Mouse (Mus musculus): Measurements from ENCODE around the gene Cog2. TPM values are rescaled to one million over a fixed set of nuclear protein-coding genes. Genes with fewer than 3 reads are reported as not detected.
A peak's percentile ranks its signal among the peaks of the same experiment; 100 is the strongest.

Cog2 gene
- total RNA-seq, 1 experiment from 2014 or later = 20.6 TPM

DNA sequence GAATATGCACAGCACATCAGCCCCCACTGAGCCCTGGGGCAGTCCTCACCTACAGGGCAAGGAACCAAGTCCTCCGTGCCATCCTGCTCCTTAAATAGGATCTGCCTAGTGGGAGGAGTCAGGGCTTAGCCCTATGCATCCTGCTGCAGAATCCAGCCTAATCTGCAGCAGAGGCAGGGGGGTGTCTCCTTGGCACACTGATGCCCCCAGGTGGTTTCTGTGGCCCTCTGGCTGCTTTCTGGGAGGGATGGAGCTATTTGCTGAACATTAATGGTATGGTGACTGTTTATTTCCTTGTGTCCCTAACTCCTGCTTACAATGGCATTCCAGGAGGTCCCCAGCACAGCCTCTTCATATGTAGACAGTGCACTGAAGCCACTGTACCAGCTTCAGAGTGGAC, 27.6 kb downstream of the Cog2 start:
- ATAC-seq (replicated peaks in 1 of 2; ENCODE audit: insufficient read depth in 1 of 2, low FRiP score in 2 of 2, low TSS enrichment in 1 of 2, low read depth in 1 of 2, poor library complexity in 2 of 2, severe bottlenecking in 2 of 2) = no peak

DNA sequence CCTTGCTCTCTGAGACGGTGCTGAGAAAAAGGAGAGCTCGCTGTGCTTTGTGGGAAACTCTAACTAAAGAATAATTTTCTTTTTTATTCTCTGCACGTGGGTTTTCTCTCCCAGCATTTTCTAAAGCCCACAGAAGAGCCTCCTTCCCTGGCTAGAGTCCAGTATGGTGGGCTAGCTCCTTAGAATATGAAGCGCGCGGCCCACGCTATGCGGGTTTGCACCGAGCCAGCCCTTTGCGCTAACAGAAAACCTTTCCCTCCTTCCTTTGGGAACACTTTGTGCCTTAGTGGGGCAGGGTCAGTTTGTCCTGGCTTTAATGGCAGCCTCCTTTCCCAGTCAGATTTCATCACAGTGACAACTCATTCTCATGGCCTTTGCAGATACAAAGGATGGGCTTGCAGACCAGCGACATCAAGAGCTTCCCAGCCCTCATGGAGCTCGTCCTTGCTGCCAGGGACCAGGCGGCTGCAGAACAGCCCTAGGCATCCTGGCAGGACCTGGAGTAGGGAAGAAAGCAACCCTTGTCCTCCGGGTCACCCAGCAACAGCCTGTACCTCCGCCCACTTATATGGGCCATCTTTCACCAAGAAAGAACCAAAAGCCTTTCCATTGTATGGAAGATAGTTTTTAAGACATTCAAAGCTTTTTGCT, 30.6 kb downstream of the Cog2 start:
- no peak for ATAC-seq (replicated peaks in 1 of 2; ENCODE audit: insufficient read depth in 1 of 2, low FRiP score in 2 of 2, low TSS enrichment in 1 of 2, low read depth in 1 of 2, poor library complexity in 2 of 2, severe bottlenecking in 2 of 2)

DNA sequence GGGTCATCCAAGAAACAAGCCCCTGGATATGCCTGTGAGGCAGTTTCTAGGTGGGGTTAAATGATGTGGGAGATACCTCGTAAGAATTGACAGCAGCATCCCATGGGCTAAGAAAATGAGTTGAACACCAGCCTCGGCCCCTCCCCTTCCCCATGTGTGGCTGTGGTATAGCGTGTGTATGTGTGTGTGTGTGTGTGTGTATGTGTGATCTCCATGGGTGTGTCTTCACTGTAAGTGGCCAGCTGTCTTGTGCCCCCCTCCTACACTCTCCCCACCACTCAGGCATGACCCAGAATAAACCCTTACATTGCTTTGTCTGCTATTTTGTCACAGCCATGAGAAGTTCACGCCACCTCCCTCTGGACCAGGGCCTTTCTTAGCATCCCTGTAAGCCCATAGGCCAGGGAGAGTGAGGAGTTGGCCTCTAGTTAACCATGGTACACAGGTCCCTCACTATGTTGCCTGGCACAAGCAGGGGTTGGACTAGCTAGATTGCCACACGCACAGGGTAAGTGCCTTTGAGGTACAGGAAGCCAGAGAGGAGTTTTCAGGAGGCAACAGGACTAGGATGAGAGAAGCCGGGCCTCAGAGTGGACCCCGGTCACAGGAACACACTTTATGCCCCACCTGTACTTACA, 34.7 kb downstream of the Cog2 start:
- ATAC-seq (replicated peaks in 1 of 2; ENCODE audit: insufficient read depth in 1 of 2, low FRiP score in 2 of 2, low TSS enrichment in 1 of 2, low read depth in 1 of 2, poor library complexity in 2 of 2, severe bottlenecking in 2 of 2) = no peak

- no peak for ATAC-seq (replicated peaks in 1 of 2; ENCODE audit: insufficient read depth in 1 of 2, low FRiP score in 2 of 2, low TSS enrichment in 1 of 2, low read depth in 1 of 2, poor library complexity in 2 of 2, severe bottlenecking in 2 of 2)
Observed at GRCm38 (mm10) chr8:124556164-124556563, 35.6 kb downstream of the Cog2 start.

DNA sequence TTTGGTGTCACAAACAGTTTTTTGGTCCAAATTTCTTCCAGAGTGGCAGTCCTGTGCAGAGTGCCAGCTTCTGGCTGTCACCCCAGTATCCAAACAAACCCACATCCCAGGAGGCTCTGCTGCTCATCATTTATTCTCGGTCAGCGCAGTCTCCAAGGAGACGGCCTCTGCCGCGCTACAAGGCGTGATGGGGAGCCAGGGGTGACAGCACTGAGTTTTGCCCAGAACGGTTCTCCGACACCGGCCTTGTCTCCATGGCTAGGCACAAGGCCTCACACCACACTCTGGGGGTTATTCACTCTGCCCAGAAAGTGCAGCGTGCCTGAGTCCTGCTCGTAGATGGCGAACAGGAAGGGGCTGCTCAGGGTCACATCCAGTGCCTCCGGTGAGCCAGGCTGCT, 36.1 kb downstream of the Cog2 start:
- ATAC-seq (replicated peaks in 1 of 2; ENCODE audit: insufficient read depth in 1 of 2, low FRiP score in 2 of 2, low TSS enrichment in 1 of 2, low read depth in 1 of 2, poor library complexity in 2 of 2, severe bottlenecking in 2 of 2) = no peak

- ATAC-seq (replicated peaks in 1 of 2; ENCODE audit: insufficient read depth in 1 of 2, low FRiP score in 2 of 2, low TSS enrichment in 1 of 2, low read depth in 1 of 2, poor library complexity in 2 of 2, severe bottlenecking in 2 of 2) = no peak
Observed at GRCm38 (mm10) chr8:124557476-124557875, 36.9 kb downstream of the Cog2 start.

DNA sequence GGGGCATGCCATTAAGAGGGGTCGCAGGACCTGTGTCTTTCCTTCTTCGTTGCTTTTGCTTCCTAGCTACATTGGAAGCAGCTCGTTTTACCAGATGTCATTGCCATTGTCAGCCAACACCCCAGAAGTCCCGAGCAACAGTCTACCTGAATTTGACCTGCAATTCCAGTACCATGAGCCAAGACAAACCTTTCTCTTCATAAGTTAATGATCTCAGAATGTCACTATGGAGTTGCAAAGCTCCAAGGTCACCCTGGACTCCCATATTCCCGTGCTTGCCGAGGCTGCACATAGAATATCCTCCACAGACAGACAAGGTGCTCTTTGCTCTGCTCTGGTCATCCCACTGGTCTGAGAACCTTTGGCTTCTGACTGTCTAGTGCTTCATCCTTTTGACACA, 46.6 kb downstream of the Cog2 start:
- ATAC-seq (replicated peaks in 1 of 2; ENCODE audit: insufficient read depth in 1 of 2, low FRiP score in 2 of 2, low TSS enrichment in 1 of 2, low read depth in 1 of 2, poor library complexity in 2 of 2, severe bottlenecking in 2 of 2) = no peak

GRCm38 (mm10) chr8:124567584-124567983, 47.0 kb downstream of the Cog2 start:
- no peak for ATAC-seq (replicated peaks in 1 of 2; ENCODE audit: insufficient read depth in 1 of 2, low FRiP score in 2 of 2, low TSS enrichment in 1 of 2, low read depth in 1 of 2, poor library complexity in 2 of 2, severe bottlenecking in 2 of 2)

GRCm38 (mm10) chr8:124569100-124569499, 48.5 kb downstream of the Cog2 start:
- no peak for ATAC-seq (replicated peaks in 1 of 2; ENCODE audit: insufficient read depth in 1 of 2, low FRiP score in 2 of 2, low TSS enrichment in 1 of 2, low read depth in 1 of 2, poor library complexity in 2 of 2, severe bottlenecking in 2 of 2)

DNA sequence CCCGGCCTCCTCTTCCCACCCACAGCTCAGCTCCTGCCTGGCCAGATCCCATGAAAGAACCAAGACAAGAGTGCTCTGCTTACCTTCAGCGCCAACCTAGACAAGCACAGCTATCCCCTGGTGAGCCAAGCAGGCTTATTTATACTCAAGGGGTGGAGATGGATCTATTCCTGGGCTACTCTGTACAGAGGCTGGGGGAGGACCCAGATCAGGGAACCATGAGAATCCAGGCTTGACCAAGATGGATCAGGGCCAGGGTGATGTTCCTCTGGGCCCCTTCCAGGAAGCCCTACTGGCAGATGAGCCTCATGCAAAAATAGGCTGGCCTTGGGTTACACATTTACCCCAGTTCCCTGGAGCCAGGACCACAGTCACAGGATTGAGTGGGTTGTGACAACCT, 49.0 kb downstream of the Cog2 start, which contains the start of gene Agt:
Gene Agt (minus strand): TSS at position 114 of the 400 bp plus-strand sequence.
- no peak for ATAC-seq (replicated peaks in 1 of 2; ENCODE audit: insufficient read depth in 1 of 2, low FRiP score in 2 of 2, low TSS enrichment in 1 of 2, low read depth in 1 of 2, poor library complexity in 2 of 2, severe bottlenecking in 2 of 2)

DNA sequence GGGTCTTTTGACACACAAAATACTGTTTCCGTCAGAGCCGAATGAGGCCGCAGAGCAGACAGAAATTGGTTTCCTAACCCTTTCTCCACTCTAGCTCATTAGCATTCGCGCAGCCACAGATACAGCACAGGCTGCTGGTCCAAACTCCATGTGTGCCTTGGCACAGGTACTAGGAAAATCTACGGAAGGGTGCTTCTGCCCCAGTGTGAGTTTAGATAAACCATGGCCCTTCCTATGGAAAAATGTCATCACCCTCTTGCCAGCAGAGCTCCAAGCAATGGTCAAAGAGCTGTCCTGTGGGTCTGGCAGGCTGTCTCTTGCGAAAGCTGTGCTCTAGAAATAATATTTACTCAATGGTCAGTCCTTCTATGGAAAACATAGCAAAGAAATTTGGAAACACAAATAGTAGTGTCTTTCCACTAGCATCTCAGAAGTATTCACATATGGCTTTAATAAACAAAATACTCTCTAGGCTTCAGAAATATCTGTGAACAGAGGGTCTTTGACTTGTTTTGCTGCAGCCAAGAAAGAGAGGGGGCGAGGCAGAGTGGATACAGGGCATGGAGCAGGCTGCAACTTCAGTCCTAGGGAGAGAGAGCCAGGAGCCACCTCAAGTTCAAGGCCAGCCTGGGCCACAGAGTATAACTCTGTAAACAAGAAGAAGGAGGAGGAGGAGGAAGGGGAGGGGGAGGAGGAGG, 51.3 kb downstream of the Cog2 start:
- no peak for ATAC-seq (replicated peaks in 1 of 2; ENCODE audit: insufficient read depth in 1 of 2, low FRiP score in 2 of 2, low TSS enrichment in 1 of 2, low read depth in 1 of 2, poor library complexity in 2 of 2, severe bottlenecking in 2 of 2)

- ATAC-seq (replicated peaks in 1 of 2; ENCODE audit: insufficient read depth in 1 of 2, low FRiP score in 2 of 2, low TSS enrichment in 1 of 2, low read depth in 1 of 2, poor library complexity in 2 of 2, severe bottlenecking in 2 of 2) = no peak
Observed at GRCm38 (mm10) chr8:124572430-124572775, 51.8 kb downstream of the Cog2 start.

- ATAC-seq (replicated peaks in 1 of 2; ENCODE audit: insufficient read depth in 1 of 2, low FRiP score in 2 of 2, low TSS enrichment in 1 of 2, low read depth in 1 of 2, poor library complexity in 2 of 2, severe bottlenecking in 2 of 2) = peak; percentile 82 to 84
Observed at GRCm38 (mm10) chr8:124573552-124574340, 53.2 kb downstream of the Cog2 start.

- ATAC-seq (replicated peaks in 1 of 2; ENCODE audit: insufficient read depth in 1 of 2, low FRiP score in 2 of 2, low TSS enrichment in 1 of 2, low read depth in 1 of 2, poor library complexity in 2 of 2, severe bottlenecking in 2 of 2) = no peak
Observed at GRCm38 (mm10) chr8:124575811-124576210, 55.2 kb downstream of the Cog2 start, which contains the start of gene Capn9. Capn9 (plus strand) TSS chr8:124576111.

DNA sequence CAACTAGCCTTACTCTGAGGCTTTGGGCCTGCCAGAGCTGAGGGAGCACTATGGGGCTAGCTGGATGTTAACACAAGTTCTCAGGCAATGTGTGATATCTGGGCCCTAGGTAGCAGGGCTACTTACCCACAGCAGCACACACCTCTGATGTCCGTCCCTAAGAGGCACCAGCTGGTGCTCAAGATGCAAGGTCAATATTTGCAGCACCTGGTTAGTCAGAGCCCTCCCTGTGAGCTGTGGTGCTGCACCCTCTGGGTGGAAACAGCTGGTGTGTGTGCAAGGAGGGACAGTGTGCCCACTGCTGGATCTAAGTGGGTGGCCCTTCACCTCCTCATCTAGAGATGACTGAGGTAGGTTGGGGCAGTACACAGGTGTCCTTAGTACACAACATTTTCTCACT, 56.2 kb downstream of the Cog2 start:
- ATAC-seq (replicated peaks in 1 of 2; ENCODE audit: insufficient read depth in 1 of 2, low FRiP score in 2 of 2, low TSS enrichment in 1 of 2, low read depth in 1 of 2, poor library complexity in 2 of 2, severe bottlenecking in 2 of 2) = no peak

DNA sequence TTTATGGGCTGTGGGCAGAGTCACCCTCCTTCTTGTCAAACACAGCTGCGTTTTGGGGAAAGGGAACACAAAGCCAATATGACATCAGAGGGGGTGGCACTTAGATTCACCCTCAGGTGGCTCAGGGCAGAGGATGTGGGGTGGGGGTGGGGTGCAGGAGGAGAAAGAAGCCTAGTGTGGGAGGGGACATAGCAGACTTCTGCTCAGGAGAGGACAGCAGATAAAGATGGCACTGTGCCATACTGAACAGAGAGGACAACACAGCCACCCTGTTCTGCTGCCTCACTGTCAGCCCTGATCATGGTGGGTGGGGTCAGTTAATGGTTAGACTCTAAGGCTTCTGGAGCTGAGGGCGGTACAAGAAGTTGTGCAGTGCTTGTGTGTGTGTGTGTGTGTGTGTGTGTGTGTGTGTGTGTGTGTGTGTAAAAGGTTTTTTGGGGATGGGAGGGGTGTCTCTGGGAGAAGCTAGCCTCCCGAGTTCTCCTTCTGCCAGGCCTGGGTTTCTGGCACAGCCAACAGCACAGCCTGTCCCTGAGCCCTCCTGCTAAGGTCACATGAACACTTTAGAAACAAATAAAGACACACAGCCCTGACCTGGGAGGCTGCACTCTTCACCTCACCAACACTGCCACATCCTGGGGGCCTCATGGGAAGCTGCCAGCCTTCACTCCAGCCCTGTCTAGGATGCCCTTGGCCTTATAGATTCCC, 65.3 kb downstream of the Cog2 start:
- 0 out of 4 replicates have a peak, but pooled peaks of 1 of the 2 experiments have one; percentile 27 for ATAC-seq (replicated peaks in 1 of 2; ENCODE audit: insufficient read depth in 1 of 2, low FRiP score in 2 of 2, low TSS enrichment in 1 of 2, low read depth in 1 of 2, poor library complexity in 2 of 2, severe bottlenecking in 2 of 2)

DNA sequence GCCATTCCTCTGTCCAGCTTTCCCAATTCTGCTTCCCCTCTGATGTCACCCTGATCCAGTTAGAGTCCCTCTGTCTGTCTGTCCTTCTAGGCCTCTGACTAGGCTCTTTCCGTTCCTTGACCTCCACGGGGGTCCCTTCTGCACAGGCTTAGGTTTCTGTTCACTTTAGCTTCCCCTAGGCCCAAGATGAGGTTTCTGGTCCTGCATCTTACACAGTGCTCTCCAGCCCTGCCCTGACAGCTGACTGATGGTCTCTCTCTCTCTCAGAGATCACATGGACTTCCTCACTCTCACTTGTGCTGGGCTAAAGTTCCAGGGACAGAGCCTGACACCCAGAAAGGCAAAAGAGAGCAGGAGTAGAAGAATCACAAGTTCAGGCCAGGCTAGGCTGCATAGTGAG, 66.0 kb downstream of the Cog2 start:
- ATAC-seq (replicated peaks in 1 of 2; ENCODE audit: insufficient read depth in 1 of 2, low FRiP score in 2 of 2, low TSS enrichment in 1 of 2, low read depth in 1 of 2, poor library complexity in 2 of 2, severe bottlenecking in 2 of 2) = no peak

All from hematopoietic stem cell, adult 5-6 weeks (primary cell).